Mouse (Mus musculus) fibroblast of lung, adult 2 months (primary cell): ENCODE data around the gene Grid2.

Experiments
- DNase-seq: peaks from one replicate; pipeline ENCODE4 v3.0.0-alpha.2; 2011; ENCODE audit warnings: low read depth

Gene Grid2

GRCm38 (mm10) chr6:64313132-64313531, 1057.5 kb downstream of the Grid2 start:
- no peak for DNase-seq

GRCm38 (mm10) chr6:64326936-64327335, 1071.3 kb downstream of the Grid2 start:
- DNase-seq, result no peak

- DNase-seq, result no peak
These were observed 1072.2 kb downstream of the Grid2 start for GRCm38 (mm10) chr6:64327876-64328275.

GRCm38 (mm10) chr6:64398413-64399098, 1142.9 kb downstream of the Grid2 start:
- DNase-seq, result no peak

- DNase-seq, result no peak
These were observed 1172.0 kb downstream of the Grid2 start for GRCm38 (mm10) chr6:64427658-64428057.

GRCm38 (mm10) chr6:64428898-64429297, 1173.2 kb downstream of the Grid2 start:
- no peak for DNase-seq

- DNase-seq, result no peak
These were observed 1192.5 kb downstream of the Grid2 start for GRCm38 (mm10) chr6:64448127-64448526.

GRCm38 (mm10) chr6:64448864-64449355, 1193.2 kb downstream of the Grid2 start:
- no peak for DNase-seq

GRCm38 (mm10) chr6:64450770-64451169, 1195.1 kb downstream of the Grid2 start:
- no peak for DNase-seq

GRCm38 (mm10) chr6:64479884-64480283, 1224.2 kb downstream of the Grid2 start:
- no peak for DNase-seq

- no peak for DNase-seq
These were observed 1224.9 kb downstream of the Grid2 start for GRCm38 (mm10) chr6:64480592-64480991.

- DNase-seq, result no peak
These were observed 1234.8 kb downstream of the Grid2 start for GRCm38 (mm10) chr6:64490313-64491067.

GRCm38 (mm10) chr6:64504394-64504793, 1248.7 kb downstream of the Grid2 start:
- peak; percentile 10 for DNase-seq

- no peak for DNase-seq
These were observed 1286.5 kb downstream of the Grid2 start for GRCm38 (mm10) chr6:64542168-64542567.

GRCm38 (mm10) chr6:64553645-64554044, 1298.0 kb downstream of the Grid2 start:
- DNase-seq, result no peak

GRCm38 (mm10) chr6:64555220-64555619, 1299.5 kb downstream of the Grid2 start:
- no peak for DNase-seq

- DNase-seq, result no peak
These were observed 1312.9 kb downstream of the Grid2 start for GRCm38 (mm10) chr6:64568599-64568998.

GRCm38 (mm10) chr6:64581338-64581737, 1325.7 kb downstream of the Grid2 start:
- no peak for DNase-seq

GRCm38 (mm10) chr6:64588487-64589205, 1333.0 kb downstream of the Grid2 start:
- no peak for DNase-seq

- no peak for DNase-seq
These were observed 1340.6 kb downstream of the Grid2 start for GRCm38 (mm10) chr6:64596261-64596660.

GRCm38 (mm10) chr6:64596835-64597234, 1341.2 kb downstream of the Grid2 start:
- DNase-seq, result no peak

GRCm38 (mm10) chr6:64598144-64598561, 1342.5 kb downstream of the Grid2 start:
- DNase-seq, result no peak

GRCm38 (mm10) chr6:64605753-64606152, 1350.1 kb downstream of the Grid2 start:
- no peak for DNase-seq
